Mouse (Mus musculus): ENCODE data around the gene Zwilch. TPM values are rescaled to one million over a fixed set of nuclear protein-coding genes. Genes with fewer than 3 reads are reported as not detected.

The Zwilch gene
- total RNA-seq, 4 experiments from 2014 or later, result 4.0 to 4.7 (median 4.4) TPM

GRCm38 (mm10) chr9:64110502-64110901 lies 62.4 kb downstream of the Zwilch start:
- DNase-seq (ENCODE audit: low spot score in 2 of 2), result no peak

GRCm38 (mm10) chr9:64105301-64105700 lies 67.6 kb downstream of the Zwilch start:
- DNase-seq (ENCODE audit: low spot score in 2 of 2), result no peak

DNA sequence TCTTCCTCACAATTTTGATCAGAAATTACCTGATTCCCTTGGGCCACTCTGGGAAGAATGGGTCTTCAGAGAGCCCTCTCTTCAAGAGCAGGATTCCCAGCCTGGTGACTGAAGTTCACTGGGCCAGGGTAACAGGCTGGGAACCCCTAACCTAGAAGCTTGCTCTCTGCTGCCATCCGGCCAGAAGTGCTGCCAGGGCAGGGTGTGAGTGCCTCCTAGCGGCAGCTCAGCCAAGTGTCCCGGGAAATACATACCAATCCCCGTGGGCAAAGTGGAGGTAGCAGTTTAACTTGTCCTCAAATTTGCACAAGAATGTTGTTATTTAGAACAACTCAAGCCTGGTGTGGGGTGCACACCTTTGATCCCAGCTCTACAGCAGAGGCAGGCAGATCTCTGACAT lies 72.5 kb downstream of the Zwilch start:
- peak in 1 of 2 experiments; percentile 30 for DNase-seq (ENCODE audit: low spot score in 2 of 2)

DNA sequence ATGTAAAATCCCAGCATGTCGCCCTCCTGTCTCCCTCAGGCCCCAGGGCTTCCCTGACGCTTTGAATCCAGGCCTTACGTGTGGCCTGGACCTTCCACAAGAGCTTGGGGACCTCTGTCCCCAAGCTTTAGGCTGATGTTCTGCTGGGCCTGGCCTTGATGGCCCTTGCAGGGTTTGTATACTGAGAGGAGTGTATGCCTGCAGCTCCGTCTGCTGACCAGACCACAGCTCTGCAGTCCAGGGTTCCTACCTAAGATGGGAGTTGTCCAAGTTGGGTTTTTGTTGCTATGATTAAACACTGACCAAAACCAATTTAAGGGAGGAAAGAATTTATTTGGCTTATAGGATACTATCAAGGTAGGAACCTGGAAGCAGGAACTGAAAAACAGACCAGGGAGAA lies 74.6 kb downstream of the Zwilch start:
- no peak for DNase-seq (ENCODE audit: low spot score in 2 of 2)

GRCm38 (mm10) chr9:64094083-64094482 lies 78.8 kb downstream of the Zwilch start:
- peak in 1 of 2 experiments; percentile 20 for DNase-seq (ENCODE audit: low spot score in 2 of 2)

DNA sequence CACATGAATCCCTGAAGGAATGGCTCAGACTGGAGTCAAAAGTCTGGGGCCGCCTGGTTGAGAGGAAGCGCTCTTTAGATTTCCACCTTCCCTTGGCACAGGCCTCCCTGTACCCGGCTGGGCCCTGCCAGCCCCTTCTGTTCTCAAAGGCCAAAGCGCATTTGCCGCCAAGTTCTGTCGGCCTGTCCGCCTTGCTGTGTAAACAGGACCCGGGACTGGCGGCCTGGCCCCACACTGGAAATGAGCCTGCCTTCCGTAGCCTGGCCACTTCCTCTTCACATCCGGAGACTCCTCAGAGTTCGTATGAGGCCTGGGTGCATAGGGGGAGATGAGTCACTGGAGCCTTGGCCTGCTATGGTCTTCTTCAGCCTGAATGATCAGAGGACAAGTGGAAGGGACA lies 83.9 kb downstream of the Zwilch start:
- DNase-seq (ENCODE audit: low spot score in 2 of 2), result no peak

DNA sequence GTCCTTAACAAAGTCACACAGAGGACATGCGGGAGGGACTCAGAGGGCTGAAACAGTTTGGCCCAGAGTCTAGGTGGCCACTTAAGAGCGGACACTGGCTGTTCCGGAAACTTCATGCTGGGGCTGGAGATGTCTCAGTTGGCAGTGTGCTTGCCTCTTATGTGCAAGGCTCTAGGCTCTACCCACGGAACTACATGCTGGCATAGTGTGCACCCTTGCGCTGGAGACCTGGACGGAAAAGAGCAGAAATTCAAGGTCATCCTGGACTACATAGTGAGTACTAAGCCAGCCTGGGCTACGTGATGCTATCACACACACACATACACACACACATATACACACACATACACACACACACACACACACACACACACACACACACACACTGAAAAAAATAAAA lies 84.6 kb downstream of the Zwilch start:
- DNase-seq (ENCODE audit: low spot score in 2 of 2), result no peak

DNA sequence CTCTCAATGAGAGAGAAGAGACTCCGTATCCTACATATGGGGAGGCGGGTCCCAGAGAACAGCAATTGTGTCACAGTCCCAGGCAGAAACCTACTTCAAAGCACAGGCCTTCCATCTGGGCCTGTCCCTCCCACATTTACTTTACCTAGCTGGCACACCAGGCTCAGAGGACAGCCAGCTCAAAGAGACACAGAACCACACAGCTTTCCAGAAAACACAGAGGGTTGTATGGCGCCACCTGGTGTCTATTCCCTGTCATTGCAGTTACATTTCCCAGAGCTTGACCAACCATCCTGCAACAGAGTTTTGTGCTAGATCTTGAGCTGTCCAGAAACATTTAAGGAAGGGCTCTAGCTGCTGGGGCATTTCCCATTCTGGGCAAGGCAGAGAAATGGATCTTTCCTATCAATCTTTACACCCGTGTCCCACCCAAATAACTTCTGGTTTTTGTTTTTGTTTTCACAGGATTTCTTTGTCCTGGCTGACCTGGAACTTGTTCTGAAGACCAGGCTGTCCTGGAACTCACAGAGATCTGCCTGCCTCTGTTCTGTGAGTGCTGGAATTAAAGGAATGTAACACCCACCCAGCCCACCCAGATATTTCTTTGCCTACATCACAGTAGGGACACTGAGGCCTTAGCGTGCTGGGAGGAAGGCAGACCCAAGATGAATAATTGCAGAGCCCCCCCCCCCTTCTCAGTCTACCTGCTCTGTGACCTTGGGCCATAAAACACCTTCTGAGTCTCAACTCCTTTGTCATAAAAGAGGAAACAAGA lies 85.3 kb downstream of the Zwilch start:
- DNase-seq (ENCODE audit: low spot score in 2 of 2), result peak; percentile 47

Other genes starting within 250 kb of the Zwilch start
- 1 to 10 TPM; 1.9 to 2.8 (median 2.1) TPM for gene Smad6, start 151.0 kb downstream of the Zwilch start, total RNA-seq (2022)
- gene Lctl, start 56.0 kb downstream of the Zwilch start, total RNA-seq (2022), result under 1 TPM in 1 of 4 experiments, not detected in 3; 0.27 TPM
- 100 to 1,000 TPM; 558 to 632 (median 593) TPM for gene Rpl4, start 271 bp upstream of the Zwilch start, total RNA-seq (2022)
- 10 to 100 TPM; 18.7 to 25.0 (median 23.0) TPM for gene Snapc5, start 6.2 kb upstream of the Zwilch start, total RNA-seq (2022)
- 1 to 10 TPM; 1.9 to 2.9 (median 2.5) TPM for gene Uchl4, start 62.1 kb upstream of the Zwilch start, total RNA-seq (2022)
- gene Map2k1, start 80.5 kb upstream of the Zwilch start, total RNA-seq (2022), result 100 to 1,000 TPM; 274 to 294 (median 288) TPM
- gene Tipin, start 108.5 kb upstream of the Zwilch start, total RNA-seq (2022), result 10 to 100 TPM; 19.5 to 24.7 (median 21.5) TPM
- gene Dis3l, start 168.2 kb upstream of the Zwilch start, total RNA-seq (2022), result 10 to 100 TPM; 28.8 to 30.4 (median 30.2) TPM
- gene Megf11, start 212.5 kb upstream of the Zwilch start, total RNA-seq (2022), result 10 to 100 TPM in 3 of 4 experiments, 1 to 10 TPM in 1; 9.4 to 11.4 (median 11.1) TPM

Measured in left cerebral cortex, adult 8-10 months (tissue).